Mouse (Mus musculus) spleen, postnatal 4 days (tissue): ENCODE data around the gene Tgfbr1.

Source experiments
- DNase-seq, 2 experiments: peaks; one replicate each; pipeline ENCODE4 v3.0.0; 2022; ENCODE audit warnings: low spot score in 2 of 2

Tgfbr1 gene

DNA sequence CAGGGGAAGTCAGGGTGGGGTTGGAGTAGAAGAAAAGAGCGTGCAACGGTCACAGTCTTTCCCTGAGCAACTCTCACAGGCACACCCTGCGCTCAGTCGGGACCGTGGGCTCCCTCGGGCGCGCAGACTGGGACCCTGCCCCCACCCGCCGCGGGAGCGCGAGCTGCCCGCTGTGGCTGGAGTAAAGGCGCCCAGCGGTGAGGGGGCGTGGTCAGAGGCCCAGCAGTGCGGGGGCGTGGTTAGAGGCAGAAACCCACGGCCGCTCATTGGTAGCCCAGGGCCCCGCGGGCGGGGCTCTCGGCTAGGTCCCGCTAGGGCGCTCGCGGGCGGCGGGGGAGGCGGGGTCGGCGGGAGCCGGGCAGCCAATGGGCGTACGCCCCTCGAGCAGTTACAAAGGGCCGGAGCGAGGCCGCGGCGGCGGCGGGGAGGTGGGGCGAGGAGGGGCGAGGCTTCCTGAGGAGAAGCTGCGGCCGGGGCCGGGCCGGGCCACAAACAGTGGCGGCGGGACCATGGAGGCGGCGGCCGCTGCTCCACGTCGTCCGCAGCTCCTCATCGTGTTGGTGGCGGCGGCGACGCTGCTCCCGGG is at the start of gene Tgfbr1:
TSS of gene Tgfbr1 (plus strand) at position 420 of the 586 bp plus-strand sequence.
- DNase-seq, result peak; percentile 99

DNA sequence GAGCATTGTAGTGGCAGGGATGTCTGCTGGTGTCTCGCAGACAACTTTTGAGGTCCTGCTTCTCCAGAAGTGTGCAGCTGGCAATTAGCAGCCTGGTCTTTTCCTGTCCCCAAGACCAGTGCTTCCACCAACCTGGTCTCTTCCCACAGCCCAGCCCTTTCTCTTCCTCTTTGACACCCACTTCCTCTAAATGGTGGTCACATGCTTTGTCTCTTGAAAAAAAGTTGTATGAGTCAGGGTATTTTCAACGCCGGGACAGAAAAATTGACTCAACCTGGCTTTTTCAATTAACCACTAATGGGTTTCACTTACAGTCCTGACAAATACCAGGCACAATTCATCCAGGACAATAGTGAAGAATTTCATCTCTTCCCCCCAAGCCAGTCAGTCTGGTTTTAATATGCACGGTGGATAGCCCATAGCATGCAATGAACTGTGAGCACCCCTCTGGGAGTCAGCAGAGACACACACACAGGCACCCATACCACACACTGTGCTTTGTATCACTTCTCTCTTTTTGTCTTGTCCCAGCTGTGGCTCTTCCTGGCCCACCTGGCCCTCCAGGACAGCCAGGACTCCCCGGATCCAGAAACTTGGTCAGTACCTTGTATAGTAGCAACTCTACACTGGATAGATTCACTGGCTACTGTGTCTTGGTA is 49.6 kb upstream of the Tgfbr1 start:
- peak in 1 of 2 experiments; percentile 29 for DNase-seq

DNA sequence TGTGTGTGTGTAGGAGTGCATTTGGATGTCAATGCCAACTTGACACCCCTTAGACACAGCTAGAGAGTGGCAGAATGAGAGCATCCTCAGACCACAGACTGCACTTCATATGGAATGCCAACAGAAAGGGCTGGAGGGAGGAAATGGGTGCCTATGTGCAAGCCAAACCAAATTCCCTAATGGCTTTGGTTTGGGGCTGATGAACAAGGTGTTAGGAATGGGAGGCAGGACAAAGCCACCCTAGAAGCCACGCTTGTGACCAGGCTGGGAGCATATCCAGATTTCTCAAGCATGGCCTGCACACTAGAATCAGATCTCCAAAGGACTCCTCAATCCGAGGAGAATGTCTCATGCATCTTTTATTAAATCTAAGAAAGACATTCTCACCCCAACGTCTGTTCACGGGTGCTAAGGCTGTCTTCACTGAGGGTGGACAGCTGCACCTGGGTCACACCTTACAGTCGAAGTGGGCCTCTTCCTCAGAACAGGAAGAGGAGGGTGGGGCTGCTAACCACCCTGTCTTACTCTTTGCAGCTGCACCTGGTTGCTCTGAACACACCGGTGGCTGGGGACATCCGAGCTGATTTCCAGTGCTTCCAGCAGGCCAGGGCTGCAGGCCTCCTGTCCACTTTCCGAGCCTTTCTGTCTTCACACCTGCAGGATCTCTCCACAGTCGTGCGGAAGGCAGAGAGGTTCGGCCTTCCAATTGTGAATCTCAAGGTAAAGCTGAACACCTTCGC is 43.0 kb upstream of the Tgfbr1 start:
- no peak for DNase-seq

DNA sequence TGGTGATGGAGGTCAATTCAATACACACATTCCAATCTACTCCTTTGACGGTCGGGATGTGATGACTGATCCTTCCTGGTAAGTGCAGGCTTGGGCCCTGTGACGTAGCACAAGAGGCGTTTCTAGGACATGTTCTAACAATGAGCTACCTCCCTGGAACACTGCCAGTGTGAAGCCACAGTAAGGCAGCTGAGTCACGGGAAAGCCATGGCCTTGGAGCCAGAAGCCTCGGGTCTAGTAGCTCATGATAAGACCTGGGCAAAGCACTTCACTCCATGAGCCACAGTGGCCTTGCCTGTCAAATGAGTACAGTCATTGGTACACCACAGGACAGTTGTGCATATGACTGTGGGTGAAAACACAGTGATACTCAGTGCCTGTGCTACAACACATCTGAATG is 42.2 kb upstream of the Tgfbr1 start:
- DNase-seq, result peak; percentile 45 to 68

DNA sequence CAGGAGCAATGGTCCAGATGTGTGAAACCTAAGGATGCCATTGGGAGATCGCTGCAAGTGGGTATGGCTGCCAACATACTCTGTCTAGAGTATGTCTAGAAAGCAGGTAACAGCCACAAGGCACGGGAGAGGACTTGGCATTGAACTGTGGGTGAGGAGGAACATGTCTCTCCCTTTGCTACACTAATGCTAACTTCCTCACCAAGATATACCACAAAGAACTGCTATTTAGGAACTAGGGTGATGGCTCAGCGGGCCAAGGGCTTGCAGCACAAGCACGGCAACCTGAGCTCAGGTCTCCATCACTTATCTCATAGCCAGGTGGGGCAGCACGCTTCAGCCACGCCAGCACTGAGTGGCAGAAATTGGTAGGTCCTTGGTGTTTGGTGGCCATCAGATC is 41.6 kb upstream of the Tgfbr1 start:
- DNase-seq, result no peak

DNA sequence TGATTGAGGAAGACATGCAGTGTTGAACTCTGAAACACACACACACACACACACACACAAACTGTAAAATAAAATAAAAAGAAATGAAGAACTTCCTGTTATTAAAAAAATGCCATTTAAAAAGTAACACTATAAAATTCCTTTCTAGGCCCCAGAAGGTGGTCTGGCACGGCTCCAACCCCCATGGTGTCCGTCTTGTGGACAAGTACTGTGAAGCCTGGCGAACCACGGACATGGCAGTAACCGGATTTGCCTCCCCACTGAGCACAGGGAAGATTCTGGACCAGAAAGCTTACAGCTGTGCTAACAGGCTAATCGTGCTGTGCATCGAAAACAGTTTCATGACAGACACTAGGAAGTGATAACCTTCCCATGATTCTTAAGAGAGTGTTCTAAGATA is 41.1 kb upstream of the Tgfbr1 start:
- DNase-seq, result no peak

DNA sequence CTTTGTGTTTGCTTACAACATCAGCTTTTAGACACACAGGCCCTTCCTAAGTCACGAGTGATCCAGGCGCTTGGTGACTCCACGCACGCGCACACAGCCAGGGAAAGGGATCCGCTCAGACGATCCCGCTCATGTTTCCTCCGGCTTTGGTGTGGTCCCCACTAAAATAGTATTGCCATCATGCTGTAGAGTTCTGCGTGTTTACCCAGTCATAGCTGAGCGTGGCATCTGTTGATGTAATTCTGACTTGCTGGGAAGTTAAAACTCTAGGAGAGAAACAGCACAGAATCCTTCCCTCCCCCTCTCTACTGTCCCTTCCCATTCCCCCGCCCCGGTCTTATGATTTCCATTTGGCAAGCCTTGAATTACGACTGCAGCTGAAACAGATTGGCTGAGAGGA is 40.3 kb upstream of the Tgfbr1 start:
- no peak for DNase-seq

DNA sequence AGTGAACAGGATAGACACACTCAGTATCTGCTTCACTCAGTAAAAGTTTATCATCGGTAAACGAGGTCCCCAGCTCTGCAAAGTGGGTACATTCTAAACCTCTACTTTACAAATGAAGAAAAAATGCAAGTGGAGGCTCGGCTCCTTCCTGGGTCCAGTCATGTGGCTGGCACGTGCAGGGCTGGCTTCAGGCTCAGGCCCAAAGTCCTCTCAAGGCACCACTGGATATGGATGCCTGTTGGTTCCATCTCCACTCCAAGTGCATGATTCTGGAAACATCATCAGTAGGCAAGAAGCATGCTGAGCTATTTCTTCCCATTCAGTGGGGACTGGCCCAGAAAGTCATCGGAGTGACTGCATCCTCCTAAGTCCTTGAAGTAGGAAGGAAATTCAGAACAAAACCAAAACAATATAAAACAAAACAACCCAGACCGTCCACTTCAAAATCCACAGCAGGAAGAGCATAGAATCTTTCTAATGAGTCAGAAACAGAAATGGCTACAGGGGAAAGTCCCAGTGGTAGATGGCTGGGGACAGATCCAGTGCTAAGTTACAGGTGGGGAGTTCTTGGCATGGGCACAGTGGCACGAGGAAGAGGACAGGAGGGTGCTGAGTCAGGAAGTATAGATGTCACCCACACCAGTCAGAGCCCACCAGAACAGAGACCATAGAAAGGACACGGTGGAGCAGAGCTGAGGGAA is 39.2 kb upstream of the Tgfbr1 start:
- no peak for DNase-seq

DNA sequence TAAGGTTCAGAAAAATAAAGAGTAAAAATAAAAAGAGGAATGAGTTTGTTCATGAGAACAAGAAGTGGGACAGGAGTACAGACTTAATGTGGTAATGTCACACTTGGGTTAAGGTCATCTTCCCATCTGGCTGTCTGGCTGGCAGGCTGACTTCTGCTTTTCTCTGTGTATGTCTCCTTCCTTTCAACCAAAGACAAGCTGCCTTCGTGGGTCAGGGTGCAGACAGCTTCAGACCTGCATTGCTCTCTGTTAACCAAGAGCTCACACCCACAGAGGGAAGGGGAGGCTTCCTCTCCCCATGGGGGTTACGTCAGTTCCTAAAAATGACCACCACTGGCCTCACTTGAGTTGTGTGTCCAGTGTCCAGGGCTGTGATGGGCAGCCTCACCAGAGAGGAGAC is 37.6 kb upstream of the Tgfbr1 start:
- peak in 1 of 2 experiments; percentile 38 for DNase-seq

DNA sequence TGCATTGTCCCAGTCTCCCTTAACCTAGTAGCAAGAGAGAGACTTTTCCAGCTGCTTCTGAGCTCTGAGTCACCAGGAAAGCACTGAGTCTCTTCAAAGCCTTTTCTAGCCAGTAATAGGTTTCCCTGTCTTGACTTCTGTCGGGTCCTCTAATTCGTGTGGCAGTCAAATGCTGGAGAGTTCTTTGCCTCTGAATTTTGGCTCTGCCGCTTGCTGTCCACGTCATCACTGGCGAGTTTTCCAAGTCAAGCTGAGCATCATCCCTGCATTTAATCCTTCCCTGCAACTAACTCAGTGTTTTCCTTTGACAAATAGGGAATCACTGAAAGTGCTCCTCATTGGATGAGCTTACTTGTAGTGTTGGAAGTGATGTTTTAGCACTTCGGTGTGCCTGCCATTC is 36.6 kb upstream of the Tgfbr1 start:
- no peak for DNase-seq

DNA sequence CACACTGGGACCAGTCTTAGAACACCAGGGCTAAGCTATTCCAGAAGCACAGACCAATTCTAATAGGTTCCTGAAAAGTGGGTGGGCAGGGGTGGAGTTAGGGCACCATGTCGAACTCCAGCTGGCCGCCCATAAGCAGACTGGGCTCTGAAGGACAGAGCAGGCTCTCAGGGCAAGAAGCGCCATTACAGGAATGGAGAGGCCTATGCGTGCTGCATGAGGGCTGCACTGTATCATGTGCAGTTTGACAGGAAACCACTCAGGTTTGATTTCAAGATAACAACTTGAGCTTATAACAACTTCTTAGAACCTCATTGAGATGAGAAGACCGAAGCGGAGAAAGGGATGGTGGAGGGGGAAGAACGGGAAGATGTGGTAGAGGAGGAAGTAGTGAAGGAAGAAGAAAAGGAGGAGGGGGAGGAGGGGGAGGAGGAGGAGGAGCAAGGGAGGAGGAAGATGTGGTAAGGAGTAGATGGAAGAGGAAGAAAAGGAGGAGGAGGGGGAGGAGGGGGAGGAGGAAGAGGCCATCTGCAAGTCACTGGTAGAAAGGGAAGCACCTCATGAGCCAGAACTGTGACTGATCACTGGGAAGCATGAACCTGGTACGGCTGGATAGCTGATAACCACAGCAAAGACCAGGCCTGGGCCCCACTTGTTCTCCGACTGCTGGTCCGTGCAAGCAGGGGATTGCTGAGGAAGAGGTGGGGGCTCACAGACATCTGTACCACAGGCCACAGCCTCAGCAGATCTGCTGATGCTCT is 33.3 kb upstream of the Tgfbr1 start:
- DNase-seq, result no peak

DNA sequence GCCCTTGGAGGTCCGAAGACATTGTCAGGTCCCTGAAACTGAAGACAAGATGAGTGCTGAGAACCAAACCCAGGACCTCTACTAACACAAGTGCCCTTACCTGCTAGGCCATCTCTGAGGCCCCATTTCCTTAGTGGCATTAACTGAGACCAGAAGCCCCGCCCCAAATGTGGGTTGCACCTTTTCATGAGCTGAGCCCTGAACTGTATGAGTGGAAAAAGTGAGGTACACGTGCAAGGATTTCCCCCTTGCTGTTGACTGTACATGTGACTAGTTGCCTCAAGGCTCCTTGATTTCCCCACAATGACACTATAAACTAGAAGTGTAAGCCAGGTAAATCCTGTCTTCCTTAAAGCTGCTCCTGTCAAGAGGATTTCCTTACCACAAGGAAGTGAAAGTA is 30.7 kb upstream of the Tgfbr1 start:
- no peak for DNase-seq

DNA sequence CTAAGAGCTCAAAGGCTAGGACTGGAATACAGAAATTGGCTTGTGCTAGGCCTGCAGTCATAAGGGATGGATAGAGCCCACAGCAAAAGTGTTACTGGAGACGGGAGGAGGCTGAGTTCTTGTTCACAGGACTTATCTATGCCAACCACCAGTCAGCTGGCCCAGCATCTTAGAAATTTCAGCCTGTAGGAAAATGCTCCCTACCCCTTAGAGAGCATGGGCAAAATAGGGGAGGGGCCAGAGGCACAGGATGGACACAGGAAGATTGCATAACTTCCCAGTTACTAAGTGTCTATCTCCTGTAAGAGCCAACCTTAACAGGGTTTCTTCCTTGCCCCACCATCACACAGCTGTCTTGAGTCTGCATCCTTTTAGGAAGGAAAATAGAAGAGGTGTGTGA is 28.8 kb upstream of the Tgfbr1 start:
- no peak for DNase-seq

DNA sequence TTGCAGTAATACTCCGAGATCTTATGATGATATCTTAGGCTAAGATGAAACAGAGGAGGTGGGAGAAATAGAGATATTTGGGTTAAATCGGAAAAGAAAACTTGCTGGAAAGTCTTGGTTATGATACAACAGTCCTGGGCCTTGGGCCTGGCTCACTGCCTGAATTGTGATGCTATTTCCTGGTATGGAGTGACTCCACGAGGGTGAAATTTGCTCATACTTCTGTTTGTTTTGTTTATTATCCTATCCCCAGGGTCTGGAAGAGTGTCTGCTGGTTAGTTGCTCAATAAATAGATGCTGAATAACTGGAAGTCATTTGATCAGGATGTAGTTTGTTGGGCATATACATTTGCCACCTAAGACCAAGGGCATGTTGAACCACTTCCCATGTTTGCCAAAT is 25.2 kb upstream of the Tgfbr1 start:
- no peak for DNase-seq

DNA sequence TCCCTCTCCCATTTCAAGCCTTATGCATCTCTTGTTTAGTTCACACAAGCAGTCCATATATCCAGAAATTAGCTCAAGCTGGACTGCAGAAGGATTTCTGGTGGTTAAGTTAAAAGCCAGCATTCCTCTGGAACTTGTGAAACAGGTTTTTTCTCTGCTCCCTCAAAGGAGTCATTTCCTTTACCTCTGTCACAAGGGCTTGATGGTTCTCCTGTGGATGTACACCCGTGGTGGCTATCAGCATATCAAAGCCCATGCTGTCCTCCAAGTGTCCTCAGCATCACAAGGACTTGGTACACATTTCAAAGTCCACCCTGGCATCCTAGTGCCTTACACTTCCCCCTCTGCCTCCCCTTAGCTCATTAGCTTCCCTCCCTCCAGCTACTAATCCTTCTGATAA is 23.7 kb upstream of the Tgfbr1 start:
- DNase-seq, result no peak

DNA sequence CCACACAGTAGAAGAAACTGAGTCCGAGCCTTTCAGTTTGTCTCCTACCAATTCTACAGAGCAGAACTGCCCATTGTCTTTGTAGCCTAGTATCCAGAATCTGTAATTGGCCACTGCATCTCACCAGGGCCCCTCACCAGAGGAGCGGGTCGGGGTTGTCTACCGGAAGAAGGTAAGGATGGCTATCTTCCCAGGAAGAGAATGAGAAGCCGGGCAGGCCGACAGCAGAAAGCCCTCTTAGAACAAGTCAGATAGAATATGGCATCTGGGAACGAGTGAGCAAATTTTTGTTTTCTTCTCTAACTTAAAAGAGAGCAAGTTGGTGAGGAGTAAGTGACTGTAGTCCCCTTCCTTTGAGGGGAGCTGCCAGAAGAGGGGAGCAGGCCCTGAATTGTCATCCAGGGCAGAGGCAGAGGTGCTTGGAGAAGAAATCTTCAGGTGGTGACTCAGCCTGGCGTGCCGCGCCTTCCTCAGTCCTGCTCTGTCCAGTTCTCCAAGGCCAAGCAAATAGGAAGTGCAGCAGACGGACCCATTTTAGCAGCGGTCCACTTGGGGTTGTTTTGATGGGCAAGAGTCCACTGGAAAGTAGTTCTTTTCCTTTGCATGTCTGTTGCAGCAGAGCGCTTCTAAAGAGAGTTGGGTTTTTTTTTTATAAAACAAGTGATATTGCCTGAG is 22.5 kb upstream of the Tgfbr1 start:
- DNase-seq, result no peak

DNA sequence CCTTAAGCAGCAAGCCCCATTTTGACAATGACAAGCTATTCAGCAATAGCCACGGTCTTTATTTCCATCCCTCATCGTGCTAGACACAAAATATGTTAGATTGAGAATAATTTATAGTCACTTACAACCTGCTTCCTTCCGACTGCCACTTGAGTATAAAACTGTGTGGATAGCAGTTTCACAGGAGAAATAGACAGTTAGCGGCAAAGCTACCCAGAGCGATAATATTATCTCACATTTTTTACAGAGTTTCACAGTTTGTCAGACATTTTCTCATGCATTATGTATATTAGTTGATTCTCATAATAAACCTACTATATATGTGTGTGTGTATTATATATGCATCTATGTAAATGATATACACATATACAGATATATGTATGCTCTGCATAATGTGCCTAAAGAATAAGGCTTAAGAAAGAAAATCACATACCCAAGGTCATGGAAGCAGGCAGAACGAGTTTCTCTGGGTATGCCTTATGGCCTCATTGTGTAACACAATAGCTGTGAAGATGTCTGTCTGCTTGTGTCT is 20.1 kb upstream of the Tgfbr1 start:
- no peak for DNase-seq

DNA sequence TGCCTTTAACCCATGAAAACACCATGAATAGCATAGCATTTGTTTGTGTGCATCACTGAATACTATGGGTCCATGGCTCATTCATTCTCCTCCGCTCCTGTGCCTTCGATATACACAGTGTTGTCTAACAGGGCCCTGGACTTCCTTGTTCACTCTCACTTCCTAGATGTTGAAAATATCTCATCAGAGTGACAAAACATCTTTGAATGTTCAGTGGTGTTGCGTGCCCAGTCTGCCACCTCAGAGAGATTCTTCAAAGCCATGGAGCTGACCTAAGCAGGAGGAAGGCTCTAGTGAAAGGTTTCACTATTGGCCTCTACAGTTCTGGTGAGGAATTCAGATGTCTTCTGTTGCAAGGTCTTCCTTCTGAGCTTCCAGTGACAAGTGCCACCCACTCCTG is 19.5 kb upstream of the Tgfbr1 start:
- DNase-seq, result no peak

DNA sequence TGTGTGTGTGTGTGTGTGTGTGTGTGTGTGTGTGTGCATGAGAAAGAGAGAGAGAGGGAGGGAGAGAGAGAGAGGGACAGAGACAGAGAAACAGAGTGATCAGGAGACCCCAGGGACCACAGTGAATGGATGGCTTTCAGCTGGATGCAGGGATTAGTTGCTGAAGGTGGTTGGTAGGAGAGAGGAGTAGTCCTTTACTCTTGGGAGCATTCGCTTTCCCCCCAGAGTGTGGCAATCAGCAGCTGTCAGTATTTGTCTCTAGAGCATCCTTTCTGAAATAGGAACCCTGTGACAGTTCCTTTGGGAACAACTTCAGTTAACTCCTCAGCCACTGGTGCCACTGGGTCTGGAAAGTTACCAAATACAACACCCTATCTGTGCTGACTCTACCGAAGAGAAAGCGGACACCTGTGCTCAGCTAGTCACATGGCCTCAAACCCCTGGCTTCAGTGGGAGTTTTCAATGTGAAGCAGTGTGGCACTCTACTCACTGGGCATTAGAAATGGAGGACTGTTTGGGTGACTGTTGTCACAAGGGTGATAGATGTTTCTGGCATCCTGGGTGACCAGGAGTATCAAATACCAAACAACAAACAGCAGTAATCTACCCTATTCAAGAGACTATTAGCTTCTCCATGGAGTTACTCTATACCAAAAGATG is 16.0 kb upstream of the Tgfbr1 start:
- DNase-seq, result no peak

DNA sequence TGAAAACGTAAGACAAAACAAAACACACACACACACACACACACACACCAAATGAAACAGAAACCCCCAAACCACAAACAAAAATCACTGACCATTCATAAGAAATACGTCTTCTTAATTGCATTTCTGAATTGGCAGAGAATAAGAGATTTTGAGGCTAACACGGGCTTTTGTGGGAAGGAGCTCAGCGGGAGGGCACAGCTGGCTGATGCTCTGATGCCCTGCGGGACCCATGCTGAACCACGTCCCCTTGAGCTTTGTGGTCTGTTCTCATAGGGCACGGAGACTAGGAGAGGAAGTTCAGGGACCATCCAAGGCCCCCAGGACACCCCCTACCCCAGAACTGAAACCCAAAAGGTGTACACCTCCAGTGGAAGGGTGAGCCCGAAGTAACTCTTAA is 10.4 kb upstream of the Tgfbr1 start:
- no peak for DNase-seq

DNA sequence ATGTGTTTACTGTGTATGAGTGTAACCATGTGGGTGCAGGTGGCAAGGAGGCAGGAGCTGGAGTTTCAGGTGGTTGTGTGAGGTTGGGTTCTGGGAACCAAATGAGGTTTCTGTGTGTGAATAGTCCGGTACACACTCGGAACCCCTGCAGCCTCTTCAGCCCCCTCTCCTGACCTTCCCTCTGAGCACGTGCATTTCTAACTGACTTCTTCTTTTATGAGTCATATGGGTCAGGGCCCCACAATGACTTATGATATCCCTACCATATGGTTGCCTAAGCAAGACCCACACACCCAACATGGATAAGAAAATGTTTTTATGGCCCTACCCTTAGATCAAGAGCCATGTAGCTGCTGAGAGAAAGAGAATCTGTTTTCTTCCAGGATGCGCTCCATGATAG is 6.0 kb upstream of the Tgfbr1 start:
- no peak for DNase-seq
